Mouse (Mus musculus) olfactory bulb, adult 2 months (tissue): ENCODE results near the gene B2m.

Experiments used
- CTCF ChIP-seq: fragments of 200-500 bp; IDR thresholded peaks from 2 replicates; pipeline ENCODE4 v1.5.1; 2012; ENCODE audit warnings: low read depth, mild to moderate bottlenecking, low read length, moderate library complexity; ENCODE audit not compliant: insufficient read depth
- POLR2A ChIP-seq: fragments of 200-500 bp; IDR thresholded peaks from 2 replicates; pipeline ENCODE4 v1.6.1; 2012; ENCODE audit warnings: mild to moderate bottlenecking, low read depth, low read length, moderate library complexity; ENCODE audit not compliant: insufficient read depth

GRCm38 (mm10) chr2:122132078-122132477 is 15.4 kb upstream of the B2m start:
- TF ChIP-seq POLR2A (no peak), CTCF (no peak)
